Mouse (Mus musculus): ENCODE measurements around the gene Pop7. TPM values are rescaled to one million over a fixed set of nuclear protein-coding genes. Genes with fewer than 3 reads are reported as not detected.

Gene Pop7
- total and polyA plus RNA-seq, 2 experiments from 2014 or later: 40.1 to 40.6 TPM

DNA sequence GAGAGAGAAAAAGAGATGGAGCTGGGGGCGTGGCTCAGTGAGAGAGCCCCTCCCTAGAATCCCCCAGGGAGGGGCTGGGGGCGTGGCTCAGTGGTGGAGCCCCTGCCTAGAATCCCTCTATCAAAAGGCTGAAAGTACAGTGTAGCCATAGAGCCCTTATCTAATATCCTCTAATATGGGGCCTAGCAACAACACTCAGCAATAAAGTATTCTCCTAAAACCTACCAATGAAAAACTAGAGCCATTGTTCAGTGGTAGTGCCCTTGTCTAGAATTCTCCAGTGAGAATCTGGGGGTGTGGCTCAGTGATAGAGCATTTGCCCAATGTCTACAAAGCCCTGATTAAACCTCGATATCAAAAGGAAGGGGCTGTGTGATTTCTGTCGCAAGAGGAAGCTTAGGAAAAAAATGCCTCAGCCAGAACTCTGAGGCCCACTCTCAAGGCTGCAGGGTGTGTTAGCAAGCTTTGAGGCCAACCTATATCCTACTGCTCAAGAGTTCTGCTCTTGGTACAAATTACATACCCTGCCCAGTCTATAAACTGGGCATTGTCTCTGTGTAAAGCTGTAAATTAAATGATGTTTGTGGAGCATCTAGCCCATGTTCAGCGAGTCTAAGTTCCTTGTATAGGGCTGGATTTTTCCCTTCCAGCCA lies 29.9 kb downstream of the Pop7 start:
- TF ChIP-seq CTCF (IDR thresholded peaks at IDR 0.05; ENCODE audit: low read depth) (no peak), EP300 (IDR thresholded peaks at IDR 0.05; ENCODE audit: low read depth) (no peak)
- ATAC-seq (ENCODE audit: insufficient read depth, low read depth) (no peak), DNase-seq (ENCODE audit: low spot score) (no peak)
- Histone ChIP-seq H3K27ac (ENCODE audit: low read depth) (no peak overlapping the region), H3K4me2 (ENCODE audit: low read depth, low read length) (no peak overlapping the region), H3K27me3 (ENCODE audit: control insufficient read depth, insufficient read depth, low read length) (no peaks in the 10 kb centered on the region), H3K36me3 (replicated peaks; ENCODE audit: control insufficient read depth, insufficient read depth, low read length) (no peaks in the 10 kb centered on the region), H3K4me1 (ENCODE audit: control insufficient read depth, insufficient read depth) (no peaks in the 10 kb centered on the region), H3K4me3 (ENCODE audit: low read depth, low read length) (no peak overlapping the region), H3K9ac (replicated peaks; ENCODE audit: low read depth, low read length) (no peak overlapping the region), H3K9me3 (replicated peaks; ENCODE audit: control insufficient read depth, low read length) (no peaks in the 10 kb centered on the region)
- 37% methylated on average over 5 of the region's 5 CpGs for WGBS

DNA sequence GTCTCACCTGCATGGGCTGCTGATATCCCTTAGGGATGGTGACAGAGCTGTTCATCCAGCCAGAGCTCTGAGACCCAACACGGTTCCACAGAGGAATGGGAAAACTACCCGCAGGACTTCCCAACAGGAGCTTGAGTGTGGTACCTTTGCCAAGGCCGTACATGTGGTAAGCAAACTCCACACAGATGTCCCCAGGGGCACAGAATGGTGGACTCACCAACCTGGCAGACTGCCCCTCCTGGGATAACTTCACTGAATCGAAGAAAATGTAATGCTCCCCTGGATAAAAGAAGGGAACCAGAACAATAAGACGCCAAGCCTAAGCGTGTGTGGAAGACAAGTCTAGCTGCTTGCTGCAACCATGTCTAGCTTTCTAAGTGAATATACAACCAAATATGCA lies 35.4 kb downstream of the Pop7 start:
- DNase-seq (ENCODE audit: low spot score): no peak

DNA sequence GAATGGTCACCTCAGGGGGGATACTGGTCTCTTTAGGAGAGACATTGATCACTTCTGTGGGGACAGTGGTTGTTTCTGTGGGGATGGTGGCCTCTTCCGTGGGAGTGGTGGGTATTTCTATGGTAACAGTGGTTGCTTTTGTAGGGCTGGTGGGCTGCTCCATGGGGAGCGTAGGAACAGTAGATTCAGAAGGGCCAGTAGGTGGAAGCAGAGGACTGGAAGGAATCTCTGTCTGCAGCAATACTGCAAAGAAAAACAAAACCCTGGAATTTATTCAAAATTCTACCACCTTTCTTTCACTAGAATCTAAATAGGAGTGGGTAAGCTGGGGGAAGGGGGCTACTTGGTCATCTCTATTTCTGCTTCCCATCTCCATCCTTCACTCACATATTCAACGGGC lies 37.3 kb downstream of the Pop7 start:
- WGBS: 36% methylated on average over 3 of the region's 3 CpGs
- H3K4me1 ChIP-seq (ENCODE audit: control insufficient read depth, insufficient read depth): no peaks in the 10 kb centered on the region
- no peaks in the 10 kb centered on the region for H3K36me3 ChIP-seq (replicated peaks; ENCODE audit: control insufficient read depth, insufficient read depth, low read length)
- H3K27ac ChIP-seq (ENCODE audit: low read depth): no peak overlapping the region
- no peak overlapping the region for H3K4me3 ChIP-seq (ENCODE audit: low read depth, low read length)
- ATAC-seq (ENCODE audit: insufficient read depth, low read depth): no peak
- DNase-seq (ENCODE audit: low spot score): no peak
- H3K9ac ChIP-seq (replicated peaks; ENCODE audit: low read depth, low read length): no peak overlapping the region
- no peak overlapping the region for H3K4me2 ChIP-seq (ENCODE audit: low read depth, low read length)
- TF ChIP-seq EP300 (IDR thresholded peaks at IDR 0.05; ENCODE audit: low read depth) (no peak), CTCF (IDR thresholded peaks at IDR 0.05; ENCODE audit: low read depth) (no peak; the same call in 1 of the 2 replicates)
- H3K27me3 ChIP-seq (ENCODE audit: control insufficient read depth, insufficient read depth, low read length): no peaks in the 10 kb centered on the region
- H3K9me3 ChIP-seq (replicated peaks; ENCODE audit: control insufficient read depth, low read length): no peaks in the 10 kb centered on the region

More for the DNA sequence above, 35.4 kb downstream of the Pop7 start:
- no peak overlapping the region for H3K9ac ChIP-seq (replicated peaks; ENCODE audit: low read depth, low read length)
- no peak overlapping the region for H3K4me3 ChIP-seq (ENCODE audit: low read depth, low read length)
- ATAC-seq (ENCODE audit: insufficient read depth, low read depth): no peak
- WGBS: 85% methylated on average over 6 of the region's 6 CpGs
- no peak for TF ChIP-seq CTCF (IDR thresholded peaks at IDR 0.05; ENCODE audit: low read depth)
- no peak for TF ChIP-seq EP300 (IDR thresholded peaks at IDR 0.05; ENCODE audit: low read depth)
- H3K9me3 ChIP-seq (replicated peaks; ENCODE audit: control insufficient read depth, low read length): no peaks in the 10 kb centered on the region
- H3K36me3 ChIP-seq (replicated peaks; ENCODE audit: control insufficient read depth, insufficient read depth, low read length): no peaks in the 10 kb centered on the region
- no peak overlapping the region for H3K27ac ChIP-seq (ENCODE audit: low read depth)
- no peaks in the 10 kb centered on the region for H3K4me1 ChIP-seq (ENCODE audit: control insufficient read depth, insufficient read depth)
- no peaks in the 10 kb centered on the region for H3K27me3 ChIP-seq (ENCODE audit: control insufficient read depth, insufficient read depth, low read length)
- H3K4me2 ChIP-seq (ENCODE audit: low read depth, low read length): no peak overlapping the region

DNA sequence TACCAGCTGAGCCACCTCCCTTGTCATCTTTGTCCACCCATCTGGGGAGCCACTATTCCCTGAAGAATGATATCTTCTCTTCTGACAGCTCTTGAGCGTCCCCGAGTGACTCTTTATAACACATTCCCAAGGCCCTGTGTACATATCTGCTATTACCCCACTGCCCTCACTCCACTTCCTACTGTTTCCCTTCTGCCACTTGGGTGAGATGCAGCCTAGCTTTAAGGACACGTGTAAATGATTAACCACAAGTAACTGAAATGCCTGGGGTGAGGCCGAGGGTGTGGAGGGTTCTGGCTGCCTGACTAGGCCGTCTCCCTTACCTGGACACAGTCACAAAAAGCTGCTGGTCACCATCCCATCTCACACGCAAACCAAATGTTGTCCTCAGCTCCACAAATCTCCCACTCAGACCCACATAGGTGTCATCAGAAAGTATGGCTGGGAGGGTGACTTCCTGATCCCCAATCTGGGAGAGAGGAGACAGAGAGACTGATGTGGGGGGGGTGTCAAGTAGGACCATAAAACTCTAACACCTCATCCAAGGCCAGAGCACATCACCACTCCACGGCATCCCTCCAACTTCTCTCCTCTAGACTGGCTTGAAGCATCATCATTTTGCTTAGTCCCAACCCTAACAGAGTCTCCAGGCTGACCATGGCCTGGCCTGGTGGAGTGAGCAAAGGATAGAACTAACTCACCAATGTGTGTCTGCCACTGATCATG lies 46.3 kb downstream of the Pop7 start:
- ATAC-seq (ENCODE audit: insufficient read depth, low read depth) (no peak), DNase-seq (ENCODE audit: low spot score) (no peak)
- H3K4me3 ChIP-seq (ENCODE audit: low read depth, low read length): no peak overlapping the region
- TF ChIP-seq CTCF (IDR thresholded peaks at IDR 0.05; ENCODE audit: low read depth): no peak
- no peak for TF ChIP-seq EP300 (IDR thresholded peaks at IDR 0.05; ENCODE audit: low read depth)
- no peaks in the 10 kb centered on the region for H3K9me3 ChIP-seq (replicated peaks; ENCODE audit: control insufficient read depth, low read length)
- H3K36me3 ChIP-seq (replicated peaks; ENCODE audit: control insufficient read depth, insufficient read depth, low read length): no peaks in the 10 kb centered on the region
- H3K4me1 ChIP-seq (ENCODE audit: control insufficient read depth, insufficient read depth): peaks cover 6% of the 10 kb centered on the region; the same call in 1 of the 2 replicates
- H3K4me2 ChIP-seq (ENCODE audit: low read depth, low read length): no peak overlapping the region
- 52% methylated on average over 7 of the region's 7 CpGs for WGBS
- no peak overlapping the region for H3K27ac ChIP-seq (ENCODE audit: low read depth)
- no peak overlapping the region for H3K9ac ChIP-seq (replicated peaks; ENCODE audit: low read depth, low read length)
- no peaks in the 10 kb centered on the region for H3K27me3 ChIP-seq (ENCODE audit: control insufficient read depth, insufficient read depth, low read length)

DNA sequence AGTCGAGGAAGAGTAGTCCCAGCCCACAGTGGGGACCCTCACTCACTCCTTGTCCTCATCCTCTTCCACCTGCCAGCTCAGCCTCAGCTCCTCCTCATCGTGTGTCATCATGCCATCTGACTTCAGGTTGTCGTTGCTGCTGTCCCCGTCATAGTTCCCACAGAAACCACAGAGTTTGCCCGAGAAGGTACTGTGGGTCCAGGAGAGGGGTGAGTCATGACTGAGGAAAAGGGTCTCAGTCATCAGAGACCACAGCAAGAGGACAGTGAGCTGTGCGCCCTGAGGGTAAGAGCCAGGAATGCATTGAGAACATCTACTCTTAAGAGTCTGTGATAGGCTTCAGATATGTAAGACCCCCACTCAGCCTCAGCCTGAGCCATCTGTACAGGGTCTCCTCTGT lies 47.1 kb downstream of the Pop7 start:
- no peak overlapping the region for H3K4me3 ChIP-seq (ENCODE audit: low read depth, low read length)
- no peaks in the 10 kb centered on the region for H3K36me3 ChIP-seq (replicated peaks; ENCODE audit: control insufficient read depth, insufficient read depth, low read length)
- H3K27ac ChIP-seq (ENCODE audit: low read depth): no peak overlapping the region
- no peak overlapping the region for H3K4me2 ChIP-seq (ENCODE audit: low read depth, low read length)
- DNase-seq (ENCODE audit: low spot score) (no peak), ATAC-seq (ENCODE audit: insufficient read depth, low read depth) (no peak)
- TF ChIP-seq EP300 (IDR thresholded peaks at IDR 0.05; ENCODE audit: low read depth) (no peak), CTCF (IDR thresholded peaks at IDR 0.05; ENCODE audit: low read depth) (no peak)
- 69% methylated on average over 6 of the region's 6 CpGs for WGBS
- H3K27me3 ChIP-seq (ENCODE audit: control insufficient read depth, insufficient read depth, low read length): no peaks in the 10 kb centered on the region
- H3K9me3 ChIP-seq (replicated peaks; ENCODE audit: control insufficient read depth, low read length): no peaks in the 10 kb centered on the region
- no peak overlapping the region for H3K9ac ChIP-seq (replicated peaks; ENCODE audit: low read depth, low read length)
- H3K4me1 ChIP-seq (ENCODE audit: control insufficient read depth, insufficient read depth): peaks cover 6% of the 10 kb centered on the region; the same call in 1 of the 2 replicates

Small RNAs within 50 kb of the gene (microRNA-seq; reads per million reads assigned to microRNA genes)
- 0.89 reads per million for gene Mir6418

Other genes with a start within 250 kb of the Pop7 start
- 5.3 and 5.9 TPM in 2 replicates for gene Ache, start 215.0 kb downstream of the Pop7 start, total RNA-seq (2014; rRNA removed; ENCODE audit: low replicate concordance)
- gene Ache, start 215.0 kb downstream of the Pop7 start, polyA plus RNA-seq (2015; fragmentation: Nextera tagmentation; extraction: Ambion mirVana): 2.3 and 2.8 TPM in 2 replicates
- 4.1 and 5.6 TPM in 2 replicates for gene Ufsp1, start 207.9 kb downstream of the Pop7 start, total RNA-seq (2014; rRNA removed; ENCODE audit: low replicate concordance)
- gene Ufsp1, start 207.9 kb downstream of the Pop7 start, polyA plus RNA-seq (2015; fragmentation: Nextera tagmentation; extraction: Ambion mirVana): 11.5 and 11.9 TPM in 2 replicates
- 77.2 and 139 TPM in 2 replicates for gene Srrt, start 194.8 kb downstream of the Pop7 start, total RNA-seq (2014; rRNA removed; ENCODE audit: low replicate concordance)
- 34.9 and 38.0 TPM in 2 replicates for gene Srrt, start 194.8 kb downstream of the Pop7 start, polyA plus RNA-seq (2015; fragmentation: Nextera tagmentation; extraction: Ambion mirVana)
- 44.8 and 46.8 TPM in 2 replicates for gene Trip6, start 188.1 kb downstream of the Pop7 start, total RNA-seq (2014; rRNA removed; ENCODE audit: low replicate concordance)
- 22.9 and 28.6 TPM in 2 replicates for gene Trip6, start 188.1 kb downstream of the Pop7 start, polyA plus RNA-seq (2015; fragmentation: Nextera tagmentation; extraction: Ambion mirVana)
- 7.3 and 14.8 TPM in 2 replicates for gene Slc12a9, start 168.9 kb downstream of the Pop7 start, total RNA-seq (2014; rRNA removed; ENCODE audit: low replicate concordance)
- gene Slc12a9, start 168.9 kb downstream of the Pop7 start, polyA plus RNA-seq (2015; fragmentation: Nextera tagmentation; extraction: Ambion mirVana): 4.0 and 4.5 TPM in 2 replicates
- gene Ephb4, start 152.4 kb downstream of the Pop7 start, total RNA-seq (2014; rRNA removed; ENCODE audit: low replicate concordance): 99.2 and 113 TPM in 2 replicates
- 20.4 and 23.1 TPM in 2 replicates for gene Ephb4, start 152.4 kb downstream of the Pop7 start, polyA plus RNA-seq (2015; fragmentation: Nextera tagmentation; extraction: Ambion mirVana)
- gene Zan, start 25.5 kb downstream of the Pop7 start, total RNA-seq (2014; rRNA removed; ENCODE audit: low replicate concordance): under 0.01 and 0.43 TPM in 2 replicates
- gene Zan, start 25.5 kb downstream of the Pop7 start, polyA plus RNA-seq (2015; fragmentation: Nextera tagmentation; extraction: Ambion mirVana): 0.04 TPM in 2 replicates
- 12.0 and 17.7 TPM in 2 replicates for gene Gigyf1, start 16.0 kb upstream of the Pop7 start, total RNA-seq (2014; rRNA removed; ENCODE audit: low replicate concordance)
- gene Gigyf1, start 16.0 kb upstream of the Pop7 start, polyA plus RNA-seq (2015; fragmentation: Nextera tagmentation; extraction: Ambion mirVana): 7.2 TPM in 2 replicates
- not detected in 2 replicates for gene Epo, start 30.7 kb upstream of the Pop7 start, total RNA-seq (2014; rRNA removed; ENCODE audit: low replicate concordance)
- not detected in 2 replicates for gene Epo, start 30.7 kb upstream of the Pop7 start, polyA plus RNA-seq (2015; fragmentation: Nextera tagmentation; extraction: Ambion mirVana)
- gene Gnb2, start 31.0 kb upstream of the Pop7 start, total RNA-seq (2014; rRNA removed; ENCODE audit: low replicate concordance): 599 and 872 TPM in 2 replicates
- 301 TPM in 2 replicates for gene Gnb2, start 31.0 kb upstream of the Pop7 start, polyA plus RNA-seq (2015; fragmentation: Nextera tagmentation; extraction: Ambion mirVana)
- not detected in 2 replicates for gene Actl6b, start 51.0 kb upstream of the Pop7 start, total RNA-seq (2014; rRNA removed; ENCODE audit: low replicate concordance)
- not detected in 2 replicates for gene Actl6b, start 51.0 kb upstream of the Pop7 start, polyA plus RNA-seq (2015; fragmentation: Nextera tagmentation; extraction: Ambion mirVana)
- 0.50 TPM in 1 of 2 replicates, not detected in the other for gene Tfr2, start 67.3 kb upstream of the Pop7 start, total RNA-seq (2014; rRNA removed; ENCODE audit: low replicate concordance)
- 0.07 and 0.12 TPM in 2 replicates for gene Tfr2, start 67.3 kb upstream of the Pop7 start, polyA plus RNA-seq (2015; fragmentation: Nextera tagmentation; extraction: Ambion mirVana)
- gene Mospd3, start 98.5 kb upstream of the Pop7 start, total RNA-seq (2014; rRNA removed; ENCODE audit: low replicate concordance): 9.3 TPM in 1 of 2 replicates, not detected in the other
- gene Mospd3, start 98.5 kb upstream of the Pop7 start, polyA plus RNA-seq (2015; fragmentation: Nextera tagmentation; extraction: Ambion mirVana): 18.3 and 19.7 TPM in 2 replicates
- gene Pcolce, start 111.3 kb upstream of the Pop7 start, total RNA-seq (2014; rRNA removed; ENCODE audit: low replicate concordance): 172 and 201 TPM in 2 replicates
- 116 and 122 TPM in 2 replicates for gene Pcolce, start 111.3 kb upstream of the Pop7 start, polyA plus RNA-seq (2015; fragmentation: Nextera tagmentation; extraction: Ambion mirVana)
- 0.65 TPM in 1 of 2 replicates, not detected in the other for gene Fbxo24, start 126.5 kb upstream of the Pop7 start, total RNA-seq (2014; rRNA removed; ENCODE audit: low replicate concordance)
- 0.11 and 0.16 TPM in 2 replicates for gene Fbxo24, start 126.5 kb upstream of the Pop7 start, polyA plus RNA-seq (2015; fragmentation: Nextera tagmentation; extraction: Ambion mirVana)
- 12.7 and 19.7 TPM in 2 replicates for gene Lrch4, start 126.6 kb upstream of the Pop7 start, total RNA-seq (2014; rRNA removed; ENCODE audit: low replicate concordance)
- 15.9 and 17.8 TPM in 2 replicates for gene Lrch4, start 126.6 kb upstream of the Pop7 start, polyA plus RNA-seq (2015; fragmentation: Nextera tagmentation; extraction: Ambion mirVana)
- 1.6 and 5.3 TPM in 2 replicates for gene Gm20605, start 126.7 kb upstream of the Pop7 start, total RNA-seq (2014; rRNA removed; ENCODE audit: low replicate concordance)
- gene Gm20605, start 126.7 kb upstream of the Pop7 start, polyA plus RNA-seq (2015; fragmentation: Nextera tagmentation; extraction: Ambion mirVana): 1.8 and 2.5 TPM in 2 replicates
- 10.4 TPM in 1 of 2 replicates, not detected in the other for gene Sap25, start 138.8 kb upstream of the Pop7 start, total RNA-seq (2014; rRNA removed; ENCODE audit: low replicate concordance)
- 1.5 and 2.8 TPM in 2 replicates for gene Sap25, start 138.8 kb upstream of the Pop7 start, polyA plus RNA-seq (2015; fragmentation: Nextera tagmentation; extraction: Ambion mirVana)
- 7.6 TPM in 1 of 2 replicates, not detected in the other for gene Irs3, start 143.2 kb upstream of the Pop7 start, total RNA-seq (2014; rRNA removed; ENCODE audit: low replicate concordance)
- gene Irs3, start 143.2 kb upstream of the Pop7 start, polyA plus RNA-seq (2015; fragmentation: Nextera tagmentation; extraction: Ambion mirVana): 0.08 and 0.23 TPM in 2 replicates
- 27.0 and 28.8 TPM in 2 replicates for gene Agfg2, start 182.2 kb upstream of the Pop7 start, total RNA-seq (2014; rRNA removed; ENCODE audit: low replicate concordance)
- 14.3 and 15.5 TPM in 2 replicates for gene Agfg2, start 182.2 kb upstream of the Pop7 start, polyA plus RNA-seq (2015; fragmentation: Nextera tagmentation; extraction: Ambion mirVana)
- gene Nyap1, start 239.1 kb upstream of the Pop7 start, total RNA-seq (2014; rRNA removed; ENCODE audit: low replicate concordance): 1.3 and 5.8 TPM in 2 replicates
- 0.56 and 0.65 TPM in 2 replicates for gene Nyap1, start 239.1 kb upstream of the Pop7 start, polyA plus RNA-seq (2015; fragmentation: Nextera tagmentation; extraction: Ambion mirVana)
- 167 and 192 TPM in 2 replicates for gene Tsc22d4, start 243.2 kb upstream of the Pop7 start, total RNA-seq (2014; rRNA removed; ENCODE audit: low replicate concordance)
- 221 and 232 TPM in 2 replicates for gene Tsc22d4, start 243.2 kb upstream of the Pop7 start, polyA plus RNA-seq (2015; fragmentation: Nextera tagmentation; extraction: Ambion mirVana)